Mouse (Mus musculus) midbrain, embryonic 14.5 days (tissue): ENCODE measurements around the gene BC048671. TPM values are rescaled to one million over a fixed set of nuclear protein-coding genes. Genes with fewer than 3 reads are reported as not detected.

Source experiments
- ATAC-seq: fragments of 200-750 bp; cut with Nextera tagmentation; 2 replicates; pipeline ENCODE4 v1.8.0; 2017; ENCODE audit warnings: moderate number of reproducible peaks, moderate library complexity; ENCODE audit not compliant: low FRiP score, low TSS enrichment
- DNase-seq: peaks from one replicate; pipeline ENCODE4 v3.0.0-alpha.2; 2015
- H3K27ac ChIP-seq: fragments of 300-500 bp; sonication (generic); replicated peaks from 2 replicates; pipeline ENCODE4 v1.5.1; 2014; ENCODE audit warnings: mild to moderate bottlenecking, low read depth, low read length, moderate library complexity
- H3K27me3 ChIP-seq: fragments of 300-500 bp; sonication (generic); 2 replicates; pipeline ENCODE4 v1.6.1; 2014; ENCODE audit warnings: low read length, control low read depth, mixed read lengths; ENCODE audit not compliant: control insufficient read depth, insufficient read depth
- H3K36me3 ChIP-seq: fragments of 300-500 bp; sonication (generic); 2 replicates; pipeline ENCODE4 v1.6.1; 2014; ENCODE audit warnings: low read length, control low read depth; ENCODE audit not compliant: control insufficient read depth, insufficient read depth
- H3K4me1 ChIP-seq: fragments of 300-500 bp; sonication (generic); 2 replicates; pipeline ENCODE4 v1.6.1; 2014; ENCODE audit warnings: mild to moderate bottlenecking, antibody characterized with exemption, low read length, control low read depth; ENCODE audit not compliant: control insufficient read depth, insufficient read depth
- H3K4me2 ChIP-seq: fragments of 300-500 bp; sonication (generic); 2 replicates; pipeline ENCODE4 v1.6.1; 2014; ENCODE audit warnings: mild to moderate bottlenecking, low read length, moderate library complexity
- H3K4me3 ChIP-seq: fragments of 300-500 bp; sonication (generic); replicated peaks from 2 replicates; pipeline ENCODE4 v1.5.1; 2014; ENCODE audit warnings: low read depth, low read length
- H3K9ac ChIP-seq: fragments of 300-500 bp; sonication (generic); replicated peaks from 2 replicates; pipeline ENCODE4 v1.6.1; 2014; ENCODE audit warnings: mild to moderate bottlenecking, low read length, moderate library complexity
- H3K9me3 ChIP-seq: fragments of 300-500 bp; sonication (generic); 2 replicates; pipeline ENCODE4 v1.6.1; 2016; ENCODE audit warnings: low read length, control low read depth, mixed read lengths; ENCODE audit not compliant: control insufficient read depth
- WGBS: fragments of 180-500 bp; shearing (Covaris S2); extraction: QIAGEN DNeasy Blood & Tissue Kit; methylation state at CpG from one replicate; pipeline ENCODE4 v1.1.7; 2014; 5-methylcytosine and 5-hydroxymethylcytosine counted together
- polyA plus RNA-seq: library from polyadenylated mRNA; unstranded; fragments of >200 nt; fragmentation: Nextera tagmentation; extraction: Ambion mirVana; gene quantifications from 2 replicates; pipeline ENCODE4 v1.2.1, GENCODE M21; 2014

Gene BC048671
- polyA plus RNA-seq, 1 experiment from 2014 or later, result not detected

- Histone ChIP-seq H3K4me1 (no peaks in the 10 kb centered on the region), H3K4me3 (no peak overlapping the region), H3K36me3 (no peaks in the 10 kb centered on the region), H3K27ac (no peak overlapping the region), H3K27me3 (no peaks in the 10 kb centered on the region), H3K9ac (no peak overlapping the region), H3K4me2 (no peak overlapping the region), H3K9me3 (no peaks in the 10 kb centered on the region)
- DNase-seq (no peak), ATAC-seq (no peak)
- WGBS, result 86% methylated on average over 5 of the region's 5 CpGs
Measured at GRCm38 (mm10) chr6:90320429-90320828, 19.4 kb downstream of the BC048671 start.

GRCm38 (mm10) chr6:90321811-90322210, 20.8 kb downstream of the BC048671 start:
- H3K27me3 ChIP-seq, result no peaks in the 10 kb centered on the region
- H3K9ac ChIP-seq, result no peak overlapping the region
- no peaks in the 10 kb centered on the region for H3K4me1 ChIP-seq
- no peak overlapping the region for H3K27ac ChIP-seq
- no peaks in the 10 kb centered on the region for H3K9me3 ChIP-seq
- no peak overlapping the region for H3K4me3 ChIP-seq
- DNase-seq, result no peak
- no peak for ATAC-seq
- no peaks in the 10 kb centered on the region for H3K36me3 ChIP-seq
- H3K4me2 ChIP-seq, result no peak overlapping the region
- WGBS, result 47% methylated on average over 4 of the region's 4 CpGs

GRCm38 (mm10) chr6:90324026-90324425, 23.0 kb downstream of the BC048671 start:
- H3K9me3 ChIP-seq, result no peaks in the 10 kb centered on the region
- no peak overlapping the region for H3K4me3 ChIP-seq
- H3K27me3 ChIP-seq, result no peaks in the 10 kb centered on the region
- H3K36me3 ChIP-seq, result no peaks in the 10 kb centered on the region
- no peak overlapping the region for H3K4me2 ChIP-seq
- WGBS, result 66% methylated on average over 3 of the region's 3 CpGs
- H3K27ac ChIP-seq, result no peak overlapping the region
- H3K4me1 ChIP-seq, result no peaks in the 10 kb centered on the region
- no peak overlapping the region for H3K9ac ChIP-seq
- DNase-seq (peak; percentile 15), ATAC-seq (no peak)

GRCm38 (mm10) chr6:90324463-90324862, 23.4 kb downstream of the BC048671 start:
- H3K9ac ChIP-seq, result no peak overlapping the region
- no peaks in the 10 kb centered on the region for H3K27me3 ChIP-seq
- no peaks in the 10 kb centered on the region for H3K9me3 ChIP-seq
- H3K4me3 ChIP-seq, result no peak overlapping the region
- H3K4me2 ChIP-seq, result no peak overlapping the region
- H3K4me1 ChIP-seq, result no peaks in the 10 kb centered on the region
- WGBS, result 67% methylated on average over 3 of the region's 3 CpGs
- DNase-seq, result no peak
- H3K36me3 ChIP-seq, result no peaks in the 10 kb centered on the region
- ATAC-seq, result no peak
- H3K27ac ChIP-seq, result no peak overlapping the region

- Histone ChIP-seq H3K4me2 (peak within 1 kb of the TSS; percentile 35), H3K27ac (no peak within 1 kb of the TSS), H3K9ac (no peak within 1 kb of the TSS; the same call in 1 of the 2 replicates), H3K27me3 (no peaks in the 10 kb centered on the region), H3K9me3 (no peaks in the 10 kb centered on the region), H3K4me3 (no peak within 1 kb of the TSS), H3K36me3 (no peaks in the 10 kb centered on the region), H3K4me1 (no peaks in the 10 kb centered on the region)
- DNase-seq, result peak; percentile 15
- ATAC-seq, result no peak
- 5% methylated on average over 22 of the region's 22 CpGs for WGBS
Measured at GRCm38 (mm10) chr6:90324991-90325390, 24.0 kb downstream of the BC048671 start, which contains the start of gene Chst13. Gene Chst13, minus strand, starts transcription at chr6:90325185.

GRCm38 (mm10) chr6:90327670-90328069, 26.7 kb downstream of the BC048671 start:
- H3K36me3 ChIP-seq, result no peaks in the 10 kb centered on the region
- no peaks in the 10 kb centered on the region for H3K27me3 ChIP-seq
- no peaks in the 10 kb centered on the region for H3K9me3 ChIP-seq
- H3K4me3 ChIP-seq, result no peak overlapping the region
- no peak; the same call in 1 of the 2 replicates for ATAC-seq
- 22% methylated on average over 6 of the region's 6 CpGs for WGBS
- DNase-seq, result peak; percentile 63
- H3K4me1 ChIP-seq, result no peaks in the 10 kb centered on the region
- H3K27ac ChIP-seq, result no peak overlapping the region
- no peak overlapping the region for H3K4me2 ChIP-seq
- H3K9ac ChIP-seq, result no peak overlapping the region

- Histone ChIP-seq H3K4me1 (no peaks in the 10 kb centered on the region), H3K9me3 (no peaks in the 10 kb centered on the region), H3K27ac (no peak overlapping the region), H3K36me3 (no peaks in the 10 kb centered on the region), H3K4me3 (no peak overlapping the region), H3K9ac (no peak overlapping the region), H3K4me2 (no peak overlapping the region), H3K27me3 (no peaks in the 10 kb centered on the region)
- WGBS, result 13% methylated on average over 1 of the region's 1 CpGs
- DNase-seq, result peak; percentile 60
- ATAC-seq, result no peak
Measured at GRCm38 (mm10) chr6:90329953-90330352, 28.9 kb downstream of the BC048671 start.

- Histone ChIP-seq H3K4me2 (no peak within 1 kb of the TSS), H3K4me1 (no peaks in the 10 kb centered on the region), H3K27ac (no peak within 1 kb of the TSS), H3K36me3 (no peaks in the 10 kb centered on the region), H3K27me3 (no peaks in the 10 kb centered on the region), H3K4me3 (no peak within 1 kb of the TSS), H3K9me3 (no peaks in the 10 kb centered on the region), H3K9ac (no peak within 1 kb of the TSS)
- WGBS, result 83% methylated on average over 7 of the region's 7 CpGs
- no peak for DNase-seq
- no peak for ATAC-seq
Measured at GRCm38 (mm10) chr6:90332561-90333425, 31.8 kb downstream of the BC048671 start, which contains the start of gene Uroc1. Gene Uroc1, plus strand, starts transcription at chr6:90333284.

- no peak overlapping the region for H3K4me3 ChIP-seq
- no peak overlapping the region for H3K4me2 ChIP-seq
- no peak overlapping the region for H3K9ac ChIP-seq
- WGBS, result 79% methylated on average over 3 of the region's 3 CpGs
- no peaks in the 10 kb centered on the region for H3K27me3 ChIP-seq
- no peaks in the 10 kb centered on the region for H3K36me3 ChIP-seq
- no peak for ATAC-seq
- DNase-seq, result no peak
- H3K4me1 ChIP-seq, result no peaks in the 10 kb centered on the region
- H3K27ac ChIP-seq, result no peak overlapping the region
- no peaks in the 10 kb centered on the region for H3K9me3 ChIP-seq
Measured at GRCm38 (mm10) chr6:90334244-90334643, 33.2 kb downstream of the BC048671 start.
